Mouse (Mus musculus) myocyte (in vitro differentiated cells): ENCODE results near the gene Adamtsl3.

Experiments
- CEBPB ChIP-seq: IDR thresholded peaks from 2 replicates; pipeline ENCODE4 v1.6.1; 2011; ENCODE audit warnings: mild to moderate bottlenecking, moderate library complexity; ENCODE audit not compliant: poor library complexity, insufficient read depth, severe bottlenecking
- E2F4 ChIP-seq: IDR thresholded peaks from one replicate; pipeline ENCODE4 v1.6.1; 2011; ENCODE audit warnings: mild to moderate bottlenecking, control low read depth, moderate library complexity; ENCODE audit not compliant: insufficient read depth
- MAX ChIP-seq: IDR thresholded peaks from one replicate; pipeline ENCODE4 v1.6.1; 2011; ENCODE audit warnings: low read depth, mild to moderate bottlenecking, control low read depth
- MYOD1 ChIP-seq, 3 experiments: IDR thresholded peaks; one replicate each; pipeline ENCODE4 v1.6.1; 2011; ENCODE audit warnings: control low read depth in 2 of 3, low read depth in 2 of 3, mild to moderate bottlenecking in 2 of 3, moderate library complexity in 1 of 3; ENCODE audit not compliant: insufficient read length in 2 of 3, control insufficient read depth in 1 of 3
- POLR2A ChIP-seq: IDR thresholded peaks from one replicate; pipeline ENCODE4 v1.6.1; 2011; ENCODE audit warnings: low read depth, mild to moderate bottlenecking, control low read depth, moderate library complexity; ENCODE audit not compliant: insufficient read length
- POLR2AphosphoS2 ChIP-seq: IDR thresholded peaks from one replicate; pipeline ENCODE4 v1.6.1; 2011; ENCODE audit warnings: low read depth, control low read depth; ENCODE audit not compliant: insufficient read length
- REST ChIP-seq: IDR thresholded peaks from one replicate; pipeline ENCODE4 v1.6.1; 2011; ENCODE audit warnings: mild to moderate bottlenecking, control low read depth, moderate library complexity; ENCODE audit not compliant: insufficient read depth, insufficient read length
- SRF ChIP-seq: IDR thresholded peaks from one replicate; pipeline ENCODE4 v1.6.1; 2011; ENCODE audit warnings: low read depth; ENCODE audit not compliant: control insufficient read depth, insufficient read length
- TCF12 ChIP-seq: IDR thresholded peaks from one replicate; pipeline ENCODE4 v1.6.1; 2011; ENCODE audit warnings: mild to moderate bottlenecking, control low read depth; ENCODE audit not compliant: poor library complexity, insufficient read depth, severe bottlenecking
- USF1 ChIP-seq: IDR thresholded peaks from one replicate; pipeline ENCODE4 v1.6.1; 2011; ENCODE audit warnings: low read depth, mild to moderate bottlenecking, control low read depth, moderate library complexity

GRCm38 (mm10) chr7:82533188-82533587 is 197.7 kb downstream of the Adamtsl3 start:
- TF ChIP-seq SRF (no peak), TCF12 (no peak), E2F4 (no peak), MAX (no peak), POLR2A (no peak), USF1 (no peak), POLR2AphosphoS2 (no peak), CEBPB (no peak), REST (no peak), MYOD1 (IDR thresholded peaks at IDR 0.05; ENCODE audit: control insufficient read depth in 1 of 3, insufficient read length in 2 of 3, low read depth in 2 of 3) (no peak)
